Mouse (Mus musculus): ENCODE measurements around the gene Kcnv2.

Kcnv2 gene

GRCm38 (mm10) chr19:27366113-27366746, 43.8 kb downstream of the Kcnv2 start:
- DNase-seq = no peak

DNA sequence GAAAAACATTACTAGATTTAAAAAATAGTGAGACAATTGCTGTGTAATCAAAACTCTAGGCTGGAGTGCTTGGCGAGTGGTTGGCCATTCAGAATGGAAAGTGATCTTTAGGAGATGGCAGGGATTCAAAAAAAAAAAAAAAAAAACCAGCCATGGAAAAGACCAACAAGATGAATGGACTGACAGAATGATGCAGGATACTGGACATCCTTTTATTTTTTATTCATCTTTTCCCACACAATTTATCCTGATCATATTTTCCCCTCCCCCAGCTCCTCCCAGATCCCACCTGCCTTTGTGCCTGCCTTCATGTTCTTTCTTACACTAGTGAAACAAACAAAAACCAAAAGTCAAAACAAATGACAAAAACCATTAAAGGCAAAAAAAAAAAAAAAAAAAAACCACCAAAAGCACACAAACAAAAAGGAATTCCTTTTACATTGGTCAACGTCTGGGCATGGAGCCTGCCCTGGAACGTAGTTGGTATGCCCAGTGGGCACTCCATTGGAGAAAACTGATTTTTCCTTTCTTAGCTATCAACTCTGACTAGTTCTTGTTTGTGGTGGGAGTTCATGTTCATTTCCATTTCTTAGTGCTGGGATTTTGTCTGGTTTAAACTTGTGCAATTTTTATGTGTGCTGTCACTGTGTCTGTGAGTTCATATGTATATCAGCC, 47.2 kb downstream of the Kcnv2 start:
- DNase-seq = no peak

DNA sequence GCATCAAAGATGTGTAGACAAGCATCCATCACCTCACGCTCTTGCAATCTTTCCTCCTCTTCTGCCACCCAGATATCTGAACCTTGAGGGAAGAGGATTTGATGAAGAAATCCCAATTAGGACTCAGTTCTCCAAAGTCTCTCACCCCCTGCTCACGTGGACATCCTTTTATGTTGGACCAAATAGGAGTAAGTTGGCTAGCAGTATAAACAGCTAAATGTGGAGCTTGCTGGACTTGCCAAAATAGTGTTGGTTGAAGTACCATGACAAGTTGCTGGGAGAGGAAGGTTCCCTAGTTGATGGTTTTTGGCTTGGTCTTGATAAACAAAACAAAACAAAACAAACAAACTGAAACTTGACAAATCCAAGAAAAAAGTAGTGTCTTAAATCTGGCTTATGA, 47.8 kb downstream of the Kcnv2 start:
- DNase-seq = no peak

GRCm38 (mm10) chr19:27370784-27371183, 48.4 kb downstream of the Kcnv2 start:
- no peak for DNase-seq

DNA sequence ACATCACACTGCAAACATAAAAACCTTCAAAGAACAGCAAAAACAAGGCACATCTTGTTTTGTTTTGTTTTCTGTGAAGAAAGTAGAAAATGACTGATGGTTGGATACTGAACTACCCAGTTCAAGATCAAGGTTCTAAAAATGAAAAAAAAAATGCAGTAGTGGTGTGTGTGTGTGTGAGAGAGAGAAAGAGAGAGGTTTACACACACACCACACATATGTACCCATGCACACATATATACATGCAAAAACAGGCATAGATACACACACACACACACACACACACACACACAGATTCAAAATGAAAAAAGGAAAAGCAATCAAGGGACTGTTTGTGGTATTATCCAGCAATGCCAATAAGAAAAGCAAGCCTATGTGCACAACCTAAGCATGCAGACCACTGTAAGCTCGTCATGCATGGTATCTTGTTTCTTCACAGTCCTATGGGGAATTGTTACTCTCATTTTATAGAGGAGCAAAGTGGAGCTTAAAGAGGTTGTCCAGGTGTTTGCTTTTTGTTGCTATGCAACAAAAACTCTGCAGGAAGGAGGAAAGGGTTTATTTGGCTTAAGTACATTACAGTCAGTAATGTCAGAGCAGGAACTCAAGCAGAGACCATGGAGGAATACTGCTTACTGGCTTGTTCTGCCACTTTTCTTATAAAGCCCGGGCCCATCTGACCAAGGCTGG, 57.5 kb downstream of the Kcnv2 start:
- no peak for DNase-seq

DNA sequence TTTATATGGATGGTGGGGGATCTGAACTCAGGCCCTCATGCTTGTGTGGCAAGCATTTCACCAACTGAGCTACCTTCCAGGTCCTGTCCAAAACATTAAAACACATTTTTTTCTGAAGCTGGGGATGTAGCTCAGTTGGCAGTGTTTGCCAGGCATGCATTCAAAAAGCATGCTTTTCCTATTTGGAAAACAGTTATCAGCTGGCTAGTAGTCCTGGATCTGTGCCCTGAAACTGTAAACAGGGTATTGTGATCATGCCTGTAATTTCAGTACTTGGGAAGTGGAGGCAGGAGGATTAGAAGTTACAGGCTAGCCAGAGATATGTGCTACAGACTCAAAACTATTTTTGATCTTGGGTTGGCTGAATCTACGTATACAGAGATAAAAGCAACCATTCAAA, 59.7 kb downstream of the Kcnv2 start:
- no peak for DNase-seq

DNA sequence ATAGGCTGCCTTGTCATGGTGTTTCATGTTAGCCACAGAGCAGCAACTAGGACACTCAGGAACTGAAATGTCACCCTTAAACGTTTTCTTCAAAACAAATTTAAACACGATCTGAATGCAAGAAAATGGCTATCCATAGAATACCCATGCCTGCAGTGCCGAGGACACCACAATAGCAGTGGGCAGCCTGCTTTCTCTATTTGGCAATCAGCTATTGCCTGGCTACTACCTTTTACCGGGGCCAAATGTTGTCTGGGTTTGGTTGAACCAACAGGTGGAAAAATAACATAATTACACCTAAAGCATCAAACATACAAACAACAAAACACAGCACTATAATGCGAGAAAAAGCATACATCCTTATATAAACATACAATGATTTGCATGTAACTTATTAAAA, 60.9 kb downstream of the Kcnv2 start:
- DNase-seq = no peak

DNA sequence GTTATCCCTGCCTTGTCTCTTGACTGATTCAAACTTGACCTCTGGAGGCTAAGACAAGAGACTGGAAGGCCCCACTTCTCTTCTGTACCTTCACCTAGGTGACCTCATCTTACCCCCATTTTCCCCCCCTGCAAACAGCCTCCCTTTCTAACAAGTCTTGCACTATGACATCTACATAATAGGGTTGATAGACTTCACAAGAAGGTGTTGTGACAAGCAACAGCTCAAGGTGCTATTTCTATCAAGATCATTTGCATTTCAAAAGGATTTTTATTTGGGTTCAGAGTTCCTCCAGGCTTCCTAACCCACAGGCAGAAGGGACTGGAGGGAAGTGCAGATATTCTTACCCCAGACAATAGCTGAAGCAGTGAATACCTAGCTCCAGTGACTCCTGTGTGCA, 62.9 kb downstream of the Kcnv2 start:
- no peak for DNase-seq
